Mouse (Mus musculus) left cerebral cortex, adult 8-10 months (tissue): ENCODE data around the gene Atf4. TPM values are rescaled to one million over a fixed set of nuclear protein-coding genes. Genes with fewer than 3 reads are reported as not detected.
A peak's percentile ranks its signal among the peaks of the same experiment; 100 is the strongest.

ENCODE experiments used
- DNase-seq, 2 experiments: peaks; one replicate each; pipeline ENCODE4 v3.0.0; 2022; ENCODE audit warnings: low spot score in 2 of 2
- total RNA-seq, 4 experiments: library from RNA; stranded (reverse); gene quantifications; 2 replicates each; pipeline ENCODE4 v1.2.4; 2022

Gene Atf4
- total RNA-seq, 4 experiments from 2014 or later: 98.1 to 118 (median 107) TPM

- no peak for DNase-seq
Observed at GRCm38 (mm10) chr15:80249672-80250071, 5.3 kb upstream of the Atf4 start.

GRCm38 (mm10) chr15:80250586-80250985 lies 4.4 kb upstream of the Atf4 start:
- DNase-seq: no peak

- DNase-seq: no peak
Observed at GRCm38 (mm10) chr15:80253530-80253929, 1.5 kb upstream of the Atf4 start.

GRCm38 (mm10) chr15:80254207-80254606 lies 777 bp upstream of the Atf4 start:
- DNase-seq: no peak

- DNase-seq: peak; percentile 27 to 58
Observed at GRCm38 (mm10) chr15:80255646-80256121, 700 bp downstream of the Atf4 start.

GRCm38 (mm10) chr15:80256242-80256641 lies 1.3 kb downstream of the Atf4 start:
- DNase-seq: peak in 1 of 2 experiments; percentile 28

GRCm38 (mm10) chr15:80256656-80257601 lies 1.9 kb downstream of the Atf4 start:
- DNase-seq: no peak

- DNase-seq: no peak
Observed at GRCm38 (mm10) chr15:80257602-80258239, 2.7 kb downstream of the Atf4 start.

- no peak for DNase-seq
Observed at GRCm38 (mm10) chr15:80258240-80259170, 3.5 kb downstream of the Atf4 start.

GRCm38 (mm10) chr15:80259406-80260045 lies 4.5 kb downstream of the Atf4 start:
- no peak for DNase-seq

GRCm38 (mm10) chr15:80260677-80261076 lies 5.7 kb downstream of the Atf4 start:
- peak; percentile 52 to 81 for DNase-seq

- DNase-seq: no peak
Observed at GRCm38 (mm10) chr15:80261100-80261499, 6.1 kb downstream of the Atf4 start.

GRCm38 (mm10) chr15:80263610-80264575 lies 8.9 kb downstream of the Atf4 start, which contains the start of gene Rps19bp1:
Gene Rps19bp1 (minus strand): TSS chr15:80264315.
- peak; percentile 76 to 83 for DNase-seq

GRCm38 (mm10) chr15:80266281-80266680 lies 11.3 kb downstream of the Atf4 start:
- no peak for DNase-seq

- DNase-seq: no peak
Observed at GRCm38 (mm10) chr15:80271858-80272396, 16.9 kb downstream of the Atf4 start.

- DNase-seq: no peak
Observed at GRCm38 (mm10) chr15:80277107-80277506, 22.1 kb downstream of the Atf4 start.

GRCm38 (mm10) chr15:80277625-80278024 lies 22.6 kb downstream of the Atf4 start:
- no peak for DNase-seq

- peak in 1 of 2 experiments; percentile 89 for DNase-seq
Observed at GRCm38 (mm10) chr15:80278121-80278759, 23.3 kb downstream of the Atf4 start.

GRCm38 (mm10) chr15:80279053-80279452 lies 24.1 kb downstream of the Atf4 start:
- DNase-seq: no peak
